Mouse (Mus musculus): ENCODE data around the gene Cdh22. TPM values are rescaled to one million over a fixed set of nuclear protein-coding genes. Genes with fewer than 3 reads are reported as not detected.

The Cdh22 gene
- polyA plus RNA-seq, 1 experiment = 1.3 TPM

GRCm38 (mm10) chr2:165100749-165101148 is 133.9 kb downstream of the Cdh22 start:
- DNase-seq (ENCODE audit: low read depth in 1 of 2, low spot score in 2 of 2) = no peak
- Histone ChIP-seq H3K4me1 (ENCODE audit: control insufficient read depth, insufficient read depth, insufficient read length) (no peaks in the 10 kb centered on the region), H3K27ac (ENCODE audit: insufficient read depth, low read length) (no peak overlapping the region), H3K4me3 (ENCODE audit: extremely low read depth, insufficient read depth, insufficient read length) (no peak overlapping the region), H3K27me3 (ENCODE audit: control insufficient read depth, insufficient read depth, low read length) (no peaks in the 10 kb centered on the region; the same call in 1 of the 2 replicates), H3K36me3 (ENCODE audit: control insufficient read depth, insufficient read depth, low read length) (no peaks in the 10 kb centered on the region)
- TF ChIP-seq POLR2A (IDR thresholded peaks at IDR 0.05; ENCODE audit: low read depth, low read length) (no peak), CTCF (IDR thresholded peaks at IDR 0.05; ENCODE audit: extremely low read depth, insufficient read depth, insufficient read length, insufficient replicate concordance) (no peak)
- WGBS = 6% methylated on average over 6 of the region's 6 CpGs

GRCm38 (mm10) chr2:165098861-165099260 is 135.8 kb downstream of the Cdh22 start:
- WGBS = 73% methylated on average over 3 of the region's 3 CpGs
- Histone ChIP-seq H3K36me3 (ENCODE audit: control insufficient read depth, insufficient read depth, low read length) (no peaks in the 10 kb centered on the region), H3K4me1 (ENCODE audit: control insufficient read depth, insufficient read depth, insufficient read length) (no peaks in the 10 kb centered on the region), H3K4me3 (ENCODE audit: extremely low read depth, insufficient read depth, insufficient read length) (no peak overlapping the region), H3K27me3 (ENCODE audit: control insufficient read depth, insufficient read depth, low read length) (no peaks in the 10 kb centered on the region; the same call in 1 of the 2 replicates), H3K27ac (ENCODE audit: insufficient read depth, low read length) (no peak overlapping the region)
- DNase-seq (ENCODE audit: low read depth in 1 of 2, low spot score in 2 of 2) = no peak
- TF ChIP-seq CTCF (IDR thresholded peaks at IDR 0.05; ENCODE audit: extremely low read depth, insufficient read depth, insufficient read length, insufficient replicate concordance) (no peak), POLR2A (IDR thresholded peaks at IDR 0.05; ENCODE audit: low read depth, low read length) (no peak)

DNA sequence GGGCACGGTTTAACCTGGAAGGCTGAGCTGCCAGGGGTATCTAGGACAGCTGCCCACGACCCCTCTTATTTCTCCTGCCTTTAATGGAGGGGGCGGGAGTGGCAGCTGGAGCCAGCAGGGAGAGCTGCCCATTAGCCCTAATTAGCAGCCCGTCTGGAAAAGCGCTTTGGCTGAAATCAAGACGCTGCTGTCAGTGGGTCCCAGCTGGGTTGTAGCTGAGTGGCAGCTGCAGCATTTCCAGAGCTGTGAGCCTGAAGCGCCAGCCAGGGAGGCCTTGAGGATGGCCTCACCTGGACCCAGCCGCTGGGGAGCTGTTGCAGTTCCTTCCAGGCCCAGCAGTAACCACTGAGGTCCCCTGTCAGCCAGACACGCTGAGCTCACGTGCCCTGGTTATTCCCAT is 138.3 kb downstream of the Cdh22 start:
- Histone ChIP-seq H3K4me3 (ENCODE audit: extremely low read depth, insufficient read depth, insufficient read length) (no peak overlapping the region), H3K27ac (ENCODE audit: insufficient read depth, low read length) (no peak overlapping the region), H3K4me1 (ENCODE audit: control insufficient read depth, insufficient read depth, insufficient read length) (no peaks in the 10 kb centered on the region), H3K27me3 (ENCODE audit: control insufficient read depth, insufficient read depth, low read length) (no peaks in the 10 kb centered on the region; the same call in 1 of the 2 replicates), H3K36me3 (ENCODE audit: control insufficient read depth, insufficient read depth, low read length) (no peaks in the 10 kb centered on the region)
- DNase-seq (ENCODE audit: low read depth in 1 of 2, low spot score in 2 of 2) = no peak
- TF ChIP-seq CTCF (IDR thresholded peaks at IDR 0.05; ENCODE audit: extremely low read depth, insufficient read depth, insufficient read length, insufficient replicate concordance) (no peak), POLR2A (IDR thresholded peaks at IDR 0.05; ENCODE audit: low read depth, low read length) (no peak)
- 31% methylated on average over 10 of the region's 10 CpGs for WGBS

- H3K27me3 ChIP-seq (ENCODE audit: control insufficient read depth, insufficient read depth, low read length) = no peaks in the 10 kb centered on the region; the same call in 1 of the 2 replicates
Observed at GRCm38 (mm10) chr2:165092393-165092792, 142.3 kb downstream of the Cdh22 start.

DNA sequence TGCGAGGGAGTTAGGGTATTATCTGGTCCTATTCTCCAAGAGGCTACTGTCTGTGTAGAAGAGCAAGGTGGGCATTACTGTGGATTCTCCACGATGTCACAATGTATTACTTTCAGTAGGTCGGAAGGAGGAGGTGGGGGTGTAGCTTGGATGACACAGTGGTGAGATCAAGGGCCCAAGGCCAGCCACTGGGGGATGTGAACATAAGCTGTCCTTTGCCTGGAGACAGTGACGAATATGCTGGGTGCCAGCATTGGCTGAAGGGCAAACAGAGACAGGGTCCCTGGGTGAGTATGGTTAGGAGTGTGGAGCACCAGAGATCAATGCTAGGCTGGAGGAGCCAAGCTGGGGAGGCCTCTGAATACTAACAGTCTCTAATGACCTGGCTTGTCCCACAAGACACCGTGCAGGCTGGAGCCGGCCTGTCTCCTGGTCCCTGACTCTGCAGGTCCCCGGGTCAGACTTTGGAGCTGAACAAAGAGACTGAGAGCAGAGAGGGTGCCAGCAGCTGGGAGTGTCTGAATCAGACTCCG is 143.2 kb downstream of the Cdh22 start:
- DNase-seq (ENCODE audit: low read depth in 1 of 2, low spot score in 2 of 2) = no peak
- no peak overlapping the region for H3K27ac ChIP-seq (ENCODE audit: insufficient read depth, low read length)
- WGBS = 75% methylated on average over 8 of the region's 8 CpGs
- no peaks in the 10 kb centered on the region for H3K36me3 ChIP-seq (ENCODE audit: control insufficient read depth, insufficient read depth, low read length)
- TF ChIP-seq POLR2A (IDR thresholded peaks at IDR 0.05; ENCODE audit: low read depth, low read length) (no peak), CTCF (IDR thresholded peaks at IDR 0.05; ENCODE audit: extremely low read depth, insufficient read depth, insufficient read length, insufficient replicate concordance) (no peak)
- H3K27me3 ChIP-seq (ENCODE audit: control insufficient read depth, insufficient read depth, low read length) = no peaks in the 10 kb centered on the region; the same call in 1 of the 2 replicates
- H3K4me3 ChIP-seq (ENCODE audit: extremely low read depth, insufficient read depth, insufficient read length) = no peak overlapping the region
- H3K4me1 ChIP-seq (ENCODE audit: control insufficient read depth, insufficient read depth, insufficient read length) = no peaks in the 10 kb centered on the region

More at GRCm38 (mm10) chr2:165092393-165092792, 142.3 kb downstream of the Cdh22 start:
- TF ChIP-seq POLR2A (IDR thresholded peaks at IDR 0.05; ENCODE audit: low read depth, low read length) = no peak
- TF ChIP-seq CTCF (IDR thresholded peaks at IDR 0.05; ENCODE audit: extremely low read depth, insufficient read depth, insufficient read length, insufficient replicate concordance) = no peak
- WGBS = 84% methylated on average over 7 of the region's 7 CpGs
- Histone ChIP-seq H3K36me3 (ENCODE audit: control insufficient read depth, insufficient read depth, low read length) (no peaks in the 10 kb centered on the region), H3K27ac (ENCODE audit: insufficient read depth, low read length) (no peak overlapping the region), H3K4me1 (ENCODE audit: control insufficient read depth, insufficient read depth, insufficient read length) (no peaks in the 10 kb centered on the region), H3K4me3 (ENCODE audit: extremely low read depth, insufficient read depth, insufficient read length) (no peak overlapping the region)
- no peak for DNase-seq (ENCODE audit: low read depth in 1 of 2, low spot score in 2 of 2)

DNA sequence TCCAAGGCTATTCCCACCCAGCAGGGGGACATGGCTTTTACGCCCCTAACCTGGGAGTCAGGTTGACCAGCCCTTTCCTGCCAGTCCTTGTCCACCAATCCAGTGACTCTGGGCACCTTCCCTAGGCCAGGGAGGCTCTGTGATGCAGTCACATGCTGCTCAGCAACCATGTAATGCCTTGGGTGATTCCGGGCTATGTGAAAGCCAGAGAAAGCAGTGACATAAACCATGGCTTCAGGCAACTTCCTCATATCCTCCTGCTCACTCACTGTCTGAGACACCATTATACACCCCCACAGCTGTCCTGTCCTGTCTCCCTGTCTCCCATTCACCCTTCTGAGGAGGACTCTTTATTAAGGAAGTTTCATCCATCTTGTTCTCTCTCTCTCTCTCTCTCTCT is 144.0 kb downstream of the Cdh22 start, which contains the start of gene 1700025C18Rik:
TSS of gene 1700025C18Rik (minus strand) at position 101 of the 400 bp plus-strand sequence.
- Histone ChIP-seq H3K27ac (ENCODE audit: insufficient read depth, low read length) (no peak within 1 kb of the TSS), H3K4me1 (ENCODE audit: control insufficient read depth, insufficient read depth, insufficient read length) (no peaks in the 10 kb centered on the region), H3K27me3 (ENCODE audit: control insufficient read depth, insufficient read depth, low read length) (no peaks in the 10 kb centered on the region), H3K36me3 (ENCODE audit: control insufficient read depth, insufficient read depth, low read length) (no peaks in the 10 kb centered on the region), H3K4me3 (ENCODE audit: extremely low read depth, insufficient read depth, insufficient read length) (no peak within 1 kb of the TSS)
- 68% methylated on average over 2 of the region's 2 CpGs for WGBS
- TF ChIP-seq POLR2A (IDR thresholded peaks at IDR 0.05; ENCODE audit: low read depth, low read length) (no peak), CTCF (IDR thresholded peaks at IDR 0.05; ENCODE audit: extremely low read depth, insufficient read depth, insufficient read length, insufficient replicate concordance) (no peak)
- DNase-seq (ENCODE audit: low read depth in 1 of 2, low spot score in 2 of 2) = no peak

DNA sequence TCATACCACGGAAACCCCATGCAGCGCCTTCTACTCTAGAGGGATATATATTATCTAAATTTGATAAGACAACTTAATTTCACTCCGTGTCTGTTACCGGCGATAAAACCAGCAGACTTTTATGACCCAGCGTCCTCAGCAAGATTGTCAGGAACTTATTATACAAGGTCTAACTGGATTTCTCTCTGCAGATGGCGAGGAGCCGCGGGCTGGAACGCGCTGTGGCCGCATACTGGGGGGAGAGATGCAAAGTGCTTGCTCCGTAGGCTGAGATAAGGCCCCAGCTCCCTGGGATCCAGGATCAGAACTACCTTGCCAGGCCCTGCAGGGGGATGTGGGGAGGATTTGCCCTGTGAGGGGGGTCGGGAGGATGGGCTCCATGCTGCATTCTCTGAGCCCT is 145.2 kb downstream of the Cdh22 start:
- TF ChIP-seq POLR2A (IDR thresholded peaks at IDR 0.05; ENCODE audit: low read depth, low read length) = no peak
- no peak for TF ChIP-seq CTCF (IDR thresholded peaks at IDR 0.05; ENCODE audit: extremely low read depth, insufficient read depth, insufficient read length, insufficient replicate concordance)
- H3K4me1 ChIP-seq (ENCODE audit: control insufficient read depth, insufficient read depth, insufficient read length) = no peaks in the 10 kb centered on the region
- no peak overlapping the region for H3K4me3 ChIP-seq (ENCODE audit: extremely low read depth, insufficient read depth, insufficient read length)
- no peaks in the 10 kb centered on the region for H3K27me3 ChIP-seq (ENCODE audit: control insufficient read depth, insufficient read depth, low read length)
- no peak for DNase-seq (ENCODE audit: low read depth in 1 of 2, low spot score in 2 of 2)
- H3K36me3 ChIP-seq (ENCODE audit: control insufficient read depth, insufficient read depth, low read length) = no peaks in the 10 kb centered on the region
- 52% methylated on average over 14 of the region's 14 CpGs for WGBS
- H3K27ac ChIP-seq (ENCODE audit: insufficient read depth, low read length) = no peak overlapping the region
